Mouse (Mus musculus) c-Kit-positive CD71-positive TER-119-negative erythroid progenitor cells, embryonic 14.5 days (primary cell): ENCODE data around the gene Pex6.
"Not testable (repeated sequence)": the region's sequence is repeated elsewhere in the genome, so short reads cannot be mapped to it uniquely, and the experiment has no call there.

Source experiments
- DNase-seq: peaks from one replicate; pipeline ENCODE4 v3.0.0-alpha.2; 2013; ENCODE audit warnings: low read depth

Gene Pex6

GRCm38 (mm10) chr17:46735287-46735686 lies 24.0 kb downstream of the Pex6 start:
- DNase-seq = no peak

- DNase-seq = peak; percentile 43
Observed at GRCm38 (mm10) chr17:46736160-46736559, 24.9 kb downstream of the Pex6 start.

- DNase-seq = no peak
Observed at GRCm38 (mm10) chr17:46741305-46741704, 30.0 kb downstream of the Pex6 start.

GRCm38 (mm10) chr17:46742986-46743385 lies 31.7 kb downstream of the Pex6 start:
- DNase-seq = no peak

GRCm38 (mm10) chr17:46745506-46745905 lies 34.2 kb downstream of the Pex6 start:
- DNase-seq = no peak

GRCm38 (mm10) chr17:46747234-46747633 lies 36.0 kb downstream of the Pex6 start:
- DNase-seq = no peak

GRCm38 (mm10) chr17:46747806-46748205 lies 36.5 kb downstream of the Pex6 start:
- DNase-seq = no peak

- no peak for DNase-seq
Observed at GRCm38 (mm10) chr17:46749282-46749681, 38.0 kb downstream of the Pex6 start.

- DNase-seq = no peak
Observed at GRCm38 (mm10) chr17:46750580-46750979, 39.3 kb downstream of the Pex6 start.

- DNase-seq = no peak
Observed at GRCm38 (mm10) chr17:46751056-46751793, 40.0 kb downstream of the Pex6 start.

GRCm38 (mm10) chr17:46751794-46752556 lies 40.7 kb downstream of the Pex6 start, which contains the start of gene Cnpy3:
TSS of gene Cnpy3 (minus strand) at chr17:46752214.
- DNase-seq = peak; percentile 97

- no peak for DNase-seq
Observed at GRCm38 (mm10) chr17:46758753-46759152, 47.5 kb downstream of the Pex6 start.

GRCm38 (mm10) chr17:46763544-46763943 lies 52.3 kb downstream of the Pex6 start, which contains the start of gene Ptcra:
TSS of gene Ptcra (minus strand) at chr17:46763712.
- DNase-seq = no peak

- not testable (repeated sequence) for DNase-seq
Observed at GRCm38 (mm10) chr17:46764916-46765315, 53.7 kb downstream of the Pex6 start.

GRCm38 (mm10) chr17:46767868-46768267 lies 56.6 kb downstream of the Pex6 start:
- no peak for DNase-seq

GRCm38 (mm10) chr17:46770546-46770945 lies 59.3 kb downstream of the Pex6 start:
- no peak for DNase-seq

GRCm38 (mm10) chr17:46771025-46771424 lies 59.8 kb downstream of the Pex6 start:
- DNase-seq = no peak

GRCm38 (mm10) chr17:46771616-46772015 lies 60.4 kb downstream of the Pex6 start:
- no peak for DNase-seq

GRCm38 (mm10) chr17:46772038-46772403 lies 60.8 kb downstream of the Pex6 start:
- DNase-seq = no peak

- DNase-seq = peak; percentile 78
Observed at GRCm38 (mm10) chr17:46772404-46773277, 61.4 kb downstream of the Pex6 start, which contains the start of gene 2310039H08Rik. TSS of gene 2310039H08Rik (plus strand) at chr17:46772635.

GRCm38 (mm10) chr17:46773278-46774130 lies 62.2 kb downstream of the Pex6 start:
- peak; percentile 44 for DNase-seq
